Mouse (Mus musculus) lung, postnatal 0 days (tissue): ENCODE measurements around the gene Ap1s3.

ENCODE experiments used
- CTCF ChIP-seq: IDR thresholded peaks from 2 replicates; pipeline ENCODE4 v1.5.1; 2016; ENCODE audit warnings: antibody characterized with exemption, mild to moderate bottlenecking
- EP300 ChIP-seq: IDR thresholded peaks from 2 replicates; pipeline ENCODE4 v1.6.1; 2016; ENCODE audit warnings: antibody characterized with exemption, mild to moderate bottlenecking, control low read depth

GRCm38 (mm10) chr1:79643411-79644110 is 28.2 kb downstream of the Ap1s3 start:
- TF ChIP-seq EP300 (no peak), CTCF (no peak)
